Mouse (Mus musculus): ENCODE results near the gene Olfr47.

- TF ChIP-seq CTCF (IDR thresholded peaks at IDR 0.05; ENCODE audit: low read depth, low read length) (no peak), TAL1 (conservative IDR thresholded peaks at IDR 0.05; ENCODE audit: low read depth, low read length) (no peak), GATA1 (IDR thresholded peaks at IDR 0.05; ENCODE audit: borderline replicate concordance, low read length) (no peak)
These were observed 34.2 kb downstream of the Olfr47 start, which contains the start of gene Arhgef5 for GRCm38 (mm10) chr6:43265363-43266041.

Measured in G1E (cell line).